Mouse (Mus musculus) midbrain, embryonic 12.5 days (tissue): ENCODE data around the gene Lrit3. TPM values are rescaled to one million over a fixed set of nuclear protein-coding genes. Genes with fewer than 3 reads are reported as not detected.

Source experiments
- ATAC-seq: fragments of 200-750 bp; cut with Nextera tagmentation; 2 replicates; pipeline ENCODE4 v1.8.0; 2017; ENCODE audit warnings: low read depth, moderate TSS enrichment, moderate library complexity; ENCODE audit not compliant: low FRiP score
- H3K27ac ChIP-seq: fragments of 300-500 bp; sonication (generic); replicated peaks from 2 replicates; pipeline ENCODE4 v1.5.1; 2016; ENCODE audit warnings: mild to moderate bottlenecking
- H3K27me3 ChIP-seq: fragments of 300-500 bp; sonication (generic); 2 replicates; pipeline ENCODE4 v1.6.1; 2016; ENCODE audit warnings: mild to moderate bottlenecking
- H3K36me3 ChIP-seq: fragments of 300-500 bp; sonication (generic); 2 replicates; pipeline ENCODE4 v1.6.1; 2016
- H3K4me1 ChIP-seq: fragments of 300-500 bp; sonication (generic); 2 replicates; pipeline ENCODE4 v1.6.1; 2016
- H3K4me2 ChIP-seq: fragments of 300-500 bp; sonication (generic); replicated peaks from 2 replicates; pipeline ENCODE4 v1.6.1; 2016; ENCODE audit warnings: mild to moderate bottlenecking, moderate library complexity
- H3K4me3 ChIP-seq: fragments of 300-500 bp; sonication (generic); 2 replicates; pipeline ENCODE4 v1.5.1; 2016; ENCODE audit warnings: mild to moderate bottlenecking
- H3K9ac ChIP-seq: fragments of 300-500 bp; sonication (generic); replicated peaks from 2 replicates; pipeline ENCODE4 v1.6.1; 2016; ENCODE audit warnings: mild to moderate bottlenecking, moderate library complexity
- H3K9me3 ChIP-seq: fragments of 300-500 bp; sonication (generic); 2 replicates; pipeline ENCODE4 v1.6.1; 2016; ENCODE audit warnings: mild to moderate bottlenecking
- WGBS: fragments of 180-500 bp; shearing (Covaris S2); methylation state at CpG from one replicate; pipeline ENCODE4 v1.1.7; 2016; 5-methylcytosine and 5-hydroxymethylcytosine counted together
- polyA plus RNA-seq: library from polyadenylated mRNA; unstranded; fragments of >200 nt; fragmentation: Nextera tagmentation; extraction: Ambion mirVana; gene quantifications from 2 replicates; pipeline ENCODE4 v1.2.1, GENCODE M21; 2016

The Lrit3 gene
- polyA plus RNA-seq, 1 experiment from 2014 or later = not detected

GRCm38 (mm10) chr3:129824146-129824545 lies 20.3 kb upstream of the Lrit3 start:
- H3K27ac ChIP-seq = no peak overlapping the region
- no peak for ATAC-seq
- H3K4me1 ChIP-seq = no peaks in the 10 kb centered on the region; the same call in 1 of the 2 replicates
- peaks cover 52% of the 10 kb centered on the region for H3K36me3 ChIP-seq
- H3K9me3 ChIP-seq = no peaks in the 10 kb centered on the region
- no peaks in the 10 kb centered on the region for H3K27me3 ChIP-seq
- H3K4me2 ChIP-seq = no peak overlapping the region
- no peak overlapping the region for H3K4me3 ChIP-seq
- H3K9ac ChIP-seq = no peak overlapping the region
- 95% methylated on average over 4 of the region's 4 CpGs for WGBS

GRCm38 (mm10) chr3:129823293-129823692 lies 19.5 kb upstream of the Lrit3 start:
- ATAC-seq = no peak
- H3K36me3 ChIP-seq = peaks cover 48% of the 10 kb centered on the region
- no peak overlapping the region for H3K4me2 ChIP-seq
- no peaks in the 10 kb centered on the region for H3K27me3 ChIP-seq
- H3K27ac ChIP-seq = no peak overlapping the region
- WGBS = 57% methylated on average over 5 of the region's 5 CpGs
- H3K9ac ChIP-seq = no peak overlapping the region
- H3K4me1 ChIP-seq = no peaks in the 10 kb centered on the region
- no peaks in the 10 kb centered on the region for H3K9me3 ChIP-seq
- H3K4me3 ChIP-seq = no peak overlapping the region

- no peak for ATAC-seq
- 70% methylated on average over 11 of the region's 11 CpGs for WGBS
- no peak within 1 kb of the TSS for H3K4me3 ChIP-seq
- no peaks in the 10 kb centered on the region for H3K4me1 ChIP-seq
- no peak within 1 kb of the TSS for H3K9ac ChIP-seq
- H3K4me2 ChIP-seq = no peak within 1 kb of the TSS
- H3K9me3 ChIP-seq = no peaks in the 10 kb centered on the region
- peaks cover 41% of the 10 kb centered on the region for H3K36me3 ChIP-seq
- no peak within 1 kb of the TSS for H3K27ac ChIP-seq
- H3K27me3 ChIP-seq = no peaks in the 10 kb centered on the region
Measured at GRCm38 (mm10) chr3:129822206-129822775, 18.5 kb upstream of the Lrit3 start, which contains the start of gene Rrh. Rrh (minus strand) TSS chr3:129822587.

- Histone ChIP-seq H3K4me1 (no peaks in the 10 kb centered on the region), H3K36me3 (peaks cover 40% of the 10 kb centered on the region), H3K9ac (no peak overlapping the region), H3K9me3 (no peaks in the 10 kb centered on the region), H3K27ac (no peak overlapping the region), H3K4me3 (no peak overlapping the region), H3K4me2 (no peak overlapping the region), H3K27me3 (no peaks in the 10 kb centered on the region)
- ATAC-seq = no peak
- 79% methylated on average over 8 of the region's 8 CpGs for WGBS
Measured at GRCm38 (mm10) chr3:129821736-129822135, 17.9 kb upstream of the Lrit3 start.

- H3K9ac ChIP-seq = no peak overlapping the region
- 75% methylated on average over 9 of the region's 9 CpGs for WGBS
- H3K9me3 ChIP-seq = no peaks in the 10 kb centered on the region
- H3K4me1 ChIP-seq = no peaks in the 10 kb centered on the region
- no peak overlapping the region for H3K4me3 ChIP-seq
- peaks cover 31% of the 10 kb centered on the region for H3K36me3 ChIP-seq
- H3K27ac ChIP-seq = no peak overlapping the region
- H3K27me3 ChIP-seq = no peaks in the 10 kb centered on the region
- no peak for ATAC-seq
- H3K4me2 ChIP-seq = no peak overlapping the region
Measured at GRCm38 (mm10) chr3:129820847-129821246, 17.0 kb upstream of the Lrit3 start.

GRCm38 (mm10) chr3:129799011-129799410 lies 4.8 kb downstream of the Lrit3 start:
- Histone ChIP-seq H3K9ac (no peak overlapping the region), H3K4me1 (no peaks in the 10 kb centered on the region), H3K36me3 (no peaks in the 10 kb centered on the region), H3K27me3 (no peaks in the 10 kb centered on the region), H3K4me3 (no peak overlapping the region), H3K27ac (no peak overlapping the region), H3K4me2 (no peak overlapping the region), H3K9me3 (no peaks in the 10 kb centered on the region)
- no peak for ATAC-seq
- 86% methylated on average over 2 of the region's 2 CpGs for WGBS

- no peak overlapping the region for H3K9ac ChIP-seq
- H3K27ac ChIP-seq = no peak overlapping the region
- no peak overlapping the region for H3K4me3 ChIP-seq
- H3K4me2 ChIP-seq = no peak overlapping the region
- 89% methylated on average over 11 of the region's 11 CpGs for WGBS
- no peak for ATAC-seq
- no peaks in the 10 kb centered on the region for H3K27me3 ChIP-seq
- H3K36me3 ChIP-seq = no peaks in the 10 kb centered on the region
- no peaks in the 10 kb centered on the region for H3K4me1 ChIP-seq
- H3K9me3 ChIP-seq = no peaks in the 10 kb centered on the region
Measured at GRCm38 (mm10) chr3:129798551-129798950, 5.3 kb downstream of the Lrit3 start.

- H3K36me3 ChIP-seq = no peaks in the 10 kb centered on the region
- no peak overlapping the region for H3K9ac ChIP-seq
- WGBS = 77% methylated on average over 5 of the region's 5 CpGs
- no peak overlapping the region for H3K4me3 ChIP-seq
- no peak overlapping the region for H3K4me2 ChIP-seq
- H3K9me3 ChIP-seq = no peaks in the 10 kb centered on the region
- no peaks in the 10 kb centered on the region for H3K27me3 ChIP-seq
- H3K27ac ChIP-seq = no peak overlapping the region
- ATAC-seq = no peak
- H3K4me1 ChIP-seq = no peaks in the 10 kb centered on the region
Measured at GRCm38 (mm10) chr3:129797341-129797740, 6.5 kb downstream of the Lrit3 start.

GRCm38 (mm10) chr3:129793801-129794200 lies 10.0 kb downstream of the Lrit3 start:
- no peak overlapping the region for H3K27ac ChIP-seq
- H3K36me3 ChIP-seq = no peaks in the 10 kb centered on the region
- H3K27me3 ChIP-seq = no peaks in the 10 kb centered on the region
- no peak overlapping the region for H3K4me3 ChIP-seq
- no peaks in the 10 kb centered on the region for H3K4me1 ChIP-seq
- no peaks in the 10 kb centered on the region for H3K9me3 ChIP-seq
- no peak overlapping the region for H3K4me2 ChIP-seq
- H3K9ac ChIP-seq = no peak overlapping the region
- WGBS = 91% methylated on average over 5 of the region's 5 CpGs
- no peak for ATAC-seq

GRCm38 (mm10) chr3:129782746-129783145 lies 21.1 kb downstream of the Lrit3 start:
- H3K4me2 ChIP-seq = no peak overlapping the region
- no peaks in the 10 kb centered on the region for H3K4me1 ChIP-seq
- ATAC-seq = no peak
- H3K27me3 ChIP-seq = no peaks in the 10 kb centered on the region
- no peak overlapping the region for H3K9ac ChIP-seq
- 91% methylated on average over 3 of the region's 3 CpGs for WGBS
- H3K4me3 ChIP-seq = no peak overlapping the region
- no peaks in the 10 kb centered on the region for H3K9me3 ChIP-seq
- H3K27ac ChIP-seq = no peak overlapping the region
- no peaks in the 10 kb centered on the region for H3K36me3 ChIP-seq

GRCm38 (mm10) chr3:129781435-129781834 lies 22.4 kb downstream of the Lrit3 start:
- Histone ChIP-seq H3K9me3 (no peaks in the 10 kb centered on the region), H3K27ac (no peak overlapping the region), H3K9ac (no peak overlapping the region), H3K36me3 (no peaks in the 10 kb centered on the region), H3K4me3 (no peak overlapping the region), H3K4me2 (0 out of 2 replicates have a peak overlapping the region, but pooled peaks have one; percentile 3), H3K4me1 (no peaks in the 10 kb centered on the region), H3K27me3 (no peaks in the 10 kb centered on the region)
- WGBS = 22% methylated on average over 10 of the region's 10 CpGs
- no peak for ATAC-seq

GRCm38 (mm10) chr3:129771210-129771609 lies 32.6 kb downstream of the Lrit3 start:
- Histone ChIP-seq H3K4me2 (no peak overlapping the region), H3K9me3 (no peaks in the 10 kb centered on the region), H3K27me3 (no peaks in the 10 kb centered on the region), H3K27ac (no peak overlapping the region), H3K9ac (no peak overlapping the region), H3K4me1 (no peaks in the 10 kb centered on the region), H3K36me3 (no peaks in the 10 kb centered on the region), H3K4me3 (no peak overlapping the region)
- 86% methylated on average over 6 of the region's 6 CpGs for WGBS
- no peak for ATAC-seq
